Mouse (Mus musculus): Measurements from ENCODE around the gene Lekr1. TPM values are rescaled to one million over a fixed set of nuclear protein-coding genes. Genes with fewer than 3 reads are reported as not detected.

Gene Lekr1
- polyA plus RNA-seq (2015; fragmentation: Nextera tagmentation; extraction: Ambion mirVana) = 7.3 and 7.6 TPM in 2 replicates

- Histone ChIP-seq H3K27ac (peak within 1 kb of the TSS; percentile 36; the same call in 1 of the 2 replicates), H3K4me1 (no peaks in the 10 kb centered on the region), H3K9me3 (no peaks in the 10 kb centered on the region), H3K4me3 (replicated peaks) (peak within 1 kb of the TSS; percentile 61), H3K27me3 (replicated peaks) (no peaks in the 10 kb centered on the region), H3K4me2 (peak within 1 kb of the TSS; percentile 88), H3K36me3 (no peaks in the 10 kb centered on the region), H3K9ac (peak within 1 kb of the TSS; percentile 48)
- peak; percentile 85 for ATAC-seq (ENCODE audit: insufficient read depth, low FRiP score, low read depth)
- 1% methylated on average over 73 of the region's 73 CpGs for WGBS
Measured at GRCm38 (mm10) chr3:65665977-65666766, at the start of gene Lekr1. TSS of gene Lekr1 (plus strand) at chr3:65666228.

GRCm38 (mm10) chr3:65617507-65617906 is 48.5 kb upstream of the Lekr1 start:
- no peak for ATAC-seq (ENCODE audit: insufficient read depth, low FRiP score, low read depth)
- Histone ChIP-seq H3K36me3 (no peaks in the 10 kb centered on the region), H3K4me1 (no peaks in the 10 kb centered on the region), H3K27ac (no peak overlapping the region), H3K9ac (no peak overlapping the region), H3K27me3 (replicated peaks) (no peaks in the 10 kb centered on the region), H3K4me2 (no peak overlapping the region), H3K4me3 (replicated peaks) (no peak overlapping the region), H3K9me3 (no peaks in the 10 kb centered on the region)
- WGBS = 67% methylated on average over 5 of the region's 5 CpGs

GRCm38 (mm10) chr3:65619340-65619739 is 46.7 kb upstream of the Lekr1 start:
- Histone ChIP-seq H3K4me3 (replicated peaks) (no peak overlapping the region), H3K9me3 (no peaks in the 10 kb centered on the region), H3K4me1 (no peaks in the 10 kb centered on the region), H3K27me3 (replicated peaks) (no peaks in the 10 kb centered on the region), H3K4me2 (no peak overlapping the region), H3K36me3 (no peaks in the 10 kb centered on the region), H3K27ac (no peak overlapping the region), H3K9ac (no peak overlapping the region)
- WGBS = 78% methylated on average over 4 of the region's 4 CpGs
- ATAC-seq (ENCODE audit: insufficient read depth, low FRiP score, low read depth) = no peak

- H3K36me3 ChIP-seq = no peaks in the 10 kb centered on the region
- H3K27me3 ChIP-seq (replicated peaks) = no peaks in the 10 kb centered on the region
- no peaks in the 10 kb centered on the region for H3K4me1 ChIP-seq
- no peak overlapping the region for H3K4me2 ChIP-seq
- no peak for ATAC-seq (ENCODE audit: insufficient read depth, low FRiP score, low read depth)
- H3K9ac ChIP-seq = no peak overlapping the region
- H3K4me3 ChIP-seq (replicated peaks) = no peak overlapping the region
- no peaks in the 10 kb centered on the region for H3K9me3 ChIP-seq
- no peak overlapping the region for H3K27ac ChIP-seq
- 94% methylated on average over 6 of the region's 6 CpGs for whole genome bisulfite sequencing
Measured at GRCm38 (mm10) chr3:65623057-65623456, 43.0 kb upstream of the Lekr1 start.

GRCm38 (mm10) chr3:65625496-65626289 is 40.3 kb upstream of the Lekr1 start:
- no peak for ATAC-seq (ENCODE audit: insufficient read depth, low FRiP score, low read depth)
- 38% methylated on average over 8 of the region's 8 CpGs for WGBS
- Histone ChIP-seq H3K4me2 (peak overlapping the region; percentile 16; the same call in 1 of the 2 replicates), H3K36me3 (no peaks in the 10 kb centered on the region), H3K9me3 (no peaks in the 10 kb centered on the region), H3K27me3 (replicated peaks) (no peaks in the 10 kb centered on the region), H3K9ac (no peak overlapping the region), H3K27ac (no peak overlapping the region; the same call in 1 of the 2 replicates), H3K4me1 (no peaks in the 10 kb centered on the region), H3K4me3 (replicated peaks) (no peak overlapping the region)

GRCm38 (mm10) chr3:65626290-65626914 is 39.6 kb upstream of the Lekr1 start:
- no peak for ATAC-seq (ENCODE audit: insufficient read depth, low FRiP score, low read depth)
- Histone ChIP-seq H3K4me1 (no peaks in the 10 kb centered on the region), H3K27me3 (replicated peaks) (no peaks in the 10 kb centered on the region), H3K4me2 (peak overlapping the region; percentile 16; the same call in 1 of the 2 replicates), H3K9ac (no peak overlapping the region), H3K27ac (no peak overlapping the region), H3K36me3 (no peaks in the 10 kb centered on the region), H3K9me3 (no peaks in the 10 kb centered on the region), H3K4me3 (replicated peaks) (no peak overlapping the region)
- 64% methylated on average over 7 of the region's 7 CpGs for WGBS

- H3K27ac ChIP-seq = no peak overlapping the region
- H3K4me3 ChIP-seq (replicated peaks) = no peak overlapping the region
- ATAC-seq (ENCODE audit: insufficient read depth, low FRiP score, low read depth) = no peak
- no peaks in the 10 kb centered on the region for H3K27me3 ChIP-seq (replicated peaks)
- no peak overlapping the region for H3K4me2 ChIP-seq
- WGBS = 81% methylated on average over 6 of the region's 6 CpGs
- no peaks in the 10 kb centered on the region for H3K36me3 ChIP-seq
- no peaks in the 10 kb centered on the region for H3K4me1 ChIP-seq
- no peak overlapping the region for H3K9ac ChIP-seq
- no peaks in the 10 kb centered on the region for H3K9me3 ChIP-seq
Measured at GRCm38 (mm10) chr3:65627021-65627706, 38.9 kb upstream of the Lekr1 start.

- no peak overlapping the region for H3K27ac ChIP-seq
- H3K9me3 ChIP-seq = no peaks in the 10 kb centered on the region
- no peaks in the 10 kb centered on the region for H3K27me3 ChIP-seq (replicated peaks)
- no peak overlapping the region for H3K9ac ChIP-seq
- H3K4me1 ChIP-seq = no peaks in the 10 kb centered on the region
- no peak overlapping the region for H3K4me2 ChIP-seq
- no peak overlapping the region for H3K4me3 ChIP-seq (replicated peaks)
- no peak for ATAC-seq (ENCODE audit: insufficient read depth, low FRiP score, low read depth)
- 81% methylated on average over 2 of the region's 2 CpGs for WGBS
- no peaks in the 10 kb centered on the region for H3K36me3 ChIP-seq
Measured at GRCm38 (mm10) chr3:65627707-65628028, 38.4 kb upstream of the Lekr1 start.

- no peak overlapping the region for H3K4me2 ChIP-seq
- 0 out of 2 replicates have a peak, but pooled peaks cover 3% of the 10 kb centered on the region for H3K4me1 ChIP-seq
- H3K27ac ChIP-seq = no peak overlapping the region
- H3K9me3 ChIP-seq = no peaks in the 10 kb centered on the region
- no peaks in the 10 kb centered on the region for H3K36me3 ChIP-seq
- H3K4me3 ChIP-seq (replicated peaks) = no peak overlapping the region
- ATAC-seq (ENCODE audit: insufficient read depth, low FRiP score, low read depth) = no peak
- no peak overlapping the region for H3K9ac ChIP-seq
- WGBS = 65% methylated on average over 9 of the region's 9 CpGs
- H3K27me3 ChIP-seq (replicated peaks) = no peaks in the 10 kb centered on the region
Measured at GRCm38 (mm10) chr3:65629565-65630112, 36.4 kb upstream of the Lekr1 start.

GRCm38 (mm10) chr3:65633604-65634003 is 32.4 kb upstream of the Lekr1 start:
- Histone ChIP-seq H3K4me2 (no peak overlapping the region), H3K27ac (no peak overlapping the region), H3K4me1 (peaks cover 7% of the 10 kb centered on the region; the same call in 1 of the 2 replicates), H3K36me3 (no peaks in the 10 kb centered on the region), H3K4me3 (replicated peaks) (no peak overlapping the region), H3K27me3 (replicated peaks) (no peaks in the 10 kb centered on the region), H3K9ac (no peak overlapping the region), H3K9me3 (no peaks in the 10 kb centered on the region)
- WGBS = 44% methylated on average over 4 of the region's 4 CpGs
- no peak for ATAC-seq (ENCODE audit: insufficient read depth, low FRiP score, low read depth)

- 0 out of 2 replicates have a peak, but pooled peaks have one; percentile 59 for ATAC-seq (ENCODE audit: insufficient read depth, low FRiP score, low read depth)
- Histone ChIP-seq H3K4me2 (no peak overlapping the region), H3K4me1 (peaks cover 12% of the 10 kb centered on the region; the same call in 1 of the 2 replicates)
Measured at GRCm38 (mm10) chr3:65635983-65636382, 30.0 kb upstream of the Lekr1 start.

More at GRCm38 (mm10) chr3:65635983-65636382, 30.0 kb upstream of the Lekr1 start:
- H3K4me3 ChIP-seq (replicated peaks) = no peak overlapping the region
- H3K9me3 ChIP-seq = no peaks in the 10 kb centered on the region
- WGBS = 43% methylated on average over 9 of the region's 9 CpGs
- H3K27ac ChIP-seq = no peak overlapping the region
- no peaks in the 10 kb centered on the region for H3K27me3 ChIP-seq (replicated peaks)
- no peaks in the 10 kb centered on the region for H3K36me3 ChIP-seq
- no peak overlapping the region for H3K9ac ChIP-seq

Measured in stomach, embryonic 15.5 days (tissue).